Mouse (Mus musculus) brain, adult 2 months (tissue): ENCODE data around the gene Prrc2a.

Experiments used
- DNase-seq: peaks from one replicate; pipeline ENCODE4 v3.0.0; 2011; ENCODE audit warnings: low read depth, low spot score

Gene Prrc2a

DNA sequence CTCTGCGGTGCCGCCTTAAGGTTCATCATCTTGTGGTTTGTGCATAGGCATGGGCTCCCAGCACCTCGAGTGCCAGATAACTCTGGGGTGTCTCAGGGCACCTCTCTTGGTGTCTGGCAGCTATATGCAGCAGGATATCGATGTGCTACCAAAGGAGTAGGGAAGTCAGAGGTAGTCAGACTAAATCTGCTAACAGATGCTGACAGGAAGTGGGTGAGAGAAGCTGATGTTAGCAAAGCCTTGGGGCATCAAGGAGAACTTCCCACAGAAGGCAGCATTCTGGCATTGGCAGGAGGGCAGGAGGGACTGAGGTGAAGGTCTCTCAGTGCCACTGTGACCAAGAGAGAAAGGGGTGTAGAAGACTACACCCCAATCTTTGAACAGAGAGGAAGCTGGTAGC, 25.4 kb upstream of the Prrc2a start:
- no peak for DNase-seq

DNA sequence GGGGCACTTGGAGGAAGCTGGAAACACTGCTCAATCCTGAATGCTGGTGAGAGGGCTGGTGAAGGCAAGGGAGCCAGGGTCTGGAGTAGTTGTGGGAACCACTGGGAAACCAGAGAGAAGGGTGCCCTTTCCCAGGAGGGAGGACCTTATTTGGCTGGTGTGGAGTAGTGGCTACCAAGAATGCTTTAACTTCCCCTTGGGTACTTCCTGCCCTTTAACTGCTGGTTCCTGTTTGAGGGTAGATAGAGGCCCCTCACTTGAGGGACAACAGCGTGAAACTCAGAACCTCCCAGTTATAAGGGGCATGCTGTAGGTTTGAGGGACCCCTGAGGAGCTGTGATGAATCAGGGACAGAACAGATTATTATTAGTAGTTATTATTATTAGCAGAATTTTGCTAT, 24.5 kb upstream of the Prrc2a start:
- DNase-seq = no peak

GRCm38 (mm10) chr17:35187959-35188610, 23.4 kb upstream of the Prrc2a start, which contains the start of gene Lst1:
Lst1 (minus strand) TSS chr17:35188439.
- no peak for DNase-seq

GRCm38 (mm10) chr17:35187345-35187744, 22.6 kb upstream of the Prrc2a start:
- DNase-seq = no peak

DNA sequence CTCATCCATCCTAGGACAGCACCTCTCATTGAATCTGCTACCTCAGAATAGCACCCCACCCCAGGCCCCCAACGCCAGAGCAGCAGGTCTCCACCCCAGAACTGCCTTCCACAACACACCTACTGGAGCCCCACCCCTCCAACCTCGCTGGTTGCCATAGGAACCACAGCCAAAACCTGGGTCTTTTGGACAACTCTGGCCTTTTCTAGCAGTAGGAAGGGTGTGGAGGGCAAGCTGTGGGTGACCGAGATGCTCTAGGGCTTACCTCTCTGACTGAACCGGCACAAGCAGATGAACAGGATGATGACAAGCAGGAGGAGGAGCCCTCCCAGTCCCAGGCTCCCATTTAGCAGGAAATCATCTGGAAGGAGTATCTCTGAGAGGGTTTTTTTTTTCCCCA, 22.0 kb upstream of the Prrc2a start:
- peak; percentile 35 for DNase-seq

GRCm38 (mm10) chr17:35185639-35186611, 21.2 kb upstream of the Prrc2a start:
- DNase-seq = no peak

- DNase-seq = no peak
Observed at GRCm38 (mm10) chr17:35180093-35180492, 15.4 kb upstream of the Prrc2a start.

DNA sequence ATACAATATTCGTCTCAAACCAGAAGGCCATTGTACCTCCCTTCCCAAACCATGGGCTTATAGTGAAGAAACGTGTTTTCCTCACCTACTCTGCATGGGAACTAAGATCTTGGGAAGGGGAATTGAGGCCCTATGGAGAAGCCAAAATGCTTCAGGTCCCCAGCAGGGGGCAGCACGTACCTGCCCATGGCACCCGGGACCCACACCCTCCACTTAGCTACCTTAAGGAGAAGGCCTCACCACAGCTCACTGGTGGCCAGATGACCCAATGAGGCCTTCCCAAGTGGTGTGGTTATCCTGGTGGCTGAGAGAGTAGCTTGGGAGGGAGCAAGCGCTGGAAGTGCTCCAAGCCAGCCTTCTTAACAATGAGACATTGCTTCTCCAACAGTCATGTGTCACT, 13.8 kb upstream of the Prrc2a start:
- peak; percentile 75 for DNase-seq

DNA sequence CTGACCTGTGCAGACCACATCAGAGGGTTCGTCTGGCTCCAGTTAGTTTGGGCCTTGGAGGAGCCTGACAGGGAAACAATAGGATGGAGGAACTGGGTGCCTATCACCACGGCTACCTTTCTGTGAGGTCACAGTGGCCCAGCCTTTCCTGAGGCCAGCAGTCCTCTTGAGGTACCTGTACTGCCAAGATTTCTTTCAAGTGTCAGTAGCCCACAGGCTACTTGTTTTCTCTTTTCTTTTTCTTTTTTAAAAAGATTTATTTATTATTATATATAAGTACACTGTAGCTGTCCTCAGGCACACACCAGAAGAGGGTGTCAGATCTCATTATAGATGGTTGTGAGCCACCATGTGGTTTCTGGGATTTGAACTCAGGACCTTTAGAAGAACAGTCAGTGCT, 11.3 kb upstream of the Prrc2a start, which contains the start of gene Aif1:
Aif1 (minus strand) TSS at position 101 of the 400 bp plus-strand sequence.
- DNase-seq = no peak

DNA sequence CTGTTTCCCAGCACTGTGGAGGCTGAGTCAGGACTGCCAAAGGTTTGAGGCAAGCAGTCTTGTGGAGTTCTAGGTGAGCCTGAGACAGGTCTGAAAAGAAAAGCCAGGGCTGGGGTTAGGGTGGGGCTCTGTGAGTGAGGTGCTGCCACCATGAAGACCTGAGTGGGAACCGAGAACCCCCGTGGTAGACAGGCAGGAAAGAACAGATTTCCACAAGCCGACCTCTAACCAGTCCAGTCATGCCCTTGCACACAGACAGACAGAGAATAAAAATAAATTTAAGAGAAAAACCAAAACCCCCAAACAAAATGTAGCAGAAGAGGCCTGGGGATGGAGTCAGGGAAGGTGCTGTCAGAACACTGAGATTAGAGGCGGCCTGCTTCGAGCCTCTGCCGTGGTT, 10.7 kb upstream of the Prrc2a start:
- no peak for DNase-seq

GRCm38 (mm10) chr17:35174201-35174977, 9.7 kb upstream of the Prrc2a start:
- DNase-seq = no peak

- DNase-seq = no peak
Observed at GRCm38 (mm10) chr17:35173329-35173728, 8.6 kb upstream of the Prrc2a start.

GRCm38 (mm10) chr17:35172445-35173234, 7.9 kb upstream of the Prrc2a start:
- DNase-seq = peak; percentile 84

DNA sequence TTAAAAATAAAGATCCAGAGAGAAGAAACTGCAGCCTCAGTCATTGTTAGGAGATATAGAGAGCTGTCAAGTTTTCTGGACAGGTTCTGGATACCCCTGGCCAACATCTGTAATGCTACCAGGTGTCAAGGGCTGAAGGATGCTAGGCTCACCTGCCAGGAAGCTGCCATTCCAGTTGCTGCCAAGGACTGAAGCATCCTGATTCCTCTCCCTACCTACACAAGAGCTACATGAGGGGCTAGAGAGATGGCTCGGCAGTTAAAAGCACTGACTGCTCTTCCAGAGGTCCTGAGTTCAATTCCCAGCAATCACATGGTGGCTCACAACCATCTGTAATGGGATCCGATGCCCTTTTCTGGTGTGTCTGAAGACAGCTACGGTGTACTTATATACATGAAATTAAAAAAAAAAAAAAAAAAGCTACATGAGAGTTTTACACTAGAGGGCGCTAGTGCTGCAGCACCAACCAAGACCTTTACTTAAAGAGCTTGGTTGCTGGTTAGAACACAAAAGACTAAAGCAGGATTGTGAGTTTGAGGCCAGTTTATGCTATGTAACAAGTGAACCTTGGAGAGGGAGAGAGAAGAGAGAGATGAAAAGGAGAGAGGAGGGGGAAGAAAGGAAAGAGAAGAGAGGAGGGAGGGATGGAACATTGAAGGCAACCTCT, 4.0 kb upstream of the Prrc2a start:
- peak; percentile 88 for DNase-seq

DNA sequence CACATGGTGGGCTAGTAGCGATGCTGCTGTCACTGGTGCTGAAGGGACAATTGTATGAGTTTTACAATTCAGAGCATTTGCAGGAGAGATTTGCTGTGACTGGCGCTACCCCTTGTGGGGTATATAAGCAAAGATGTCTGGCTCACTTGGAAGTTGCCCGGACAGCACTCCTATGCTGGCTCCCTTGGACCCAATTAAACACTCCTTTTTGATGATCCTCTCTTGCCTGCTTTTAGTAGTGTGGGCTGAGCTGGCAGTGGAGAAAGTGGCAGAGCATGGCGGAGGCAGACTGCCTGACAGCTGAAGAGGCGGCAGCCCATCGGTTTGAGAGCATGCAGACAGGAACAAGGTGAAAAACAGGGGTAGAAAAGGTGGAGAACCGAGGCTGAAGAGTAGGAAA, 3.1 kb upstream of the Prrc2a start:
- peak; percentile 60 for DNase-seq

GRCm38 (mm10) chr17:35166352-35167035, 1.8 kb upstream of the Prrc2a start:
- DNase-seq = peak; percentile 90

GRCm38 (mm10) chr17:35165451-35166155, 906 bp upstream of the Prrc2a start:
- no peak for DNase-seq

DNA sequence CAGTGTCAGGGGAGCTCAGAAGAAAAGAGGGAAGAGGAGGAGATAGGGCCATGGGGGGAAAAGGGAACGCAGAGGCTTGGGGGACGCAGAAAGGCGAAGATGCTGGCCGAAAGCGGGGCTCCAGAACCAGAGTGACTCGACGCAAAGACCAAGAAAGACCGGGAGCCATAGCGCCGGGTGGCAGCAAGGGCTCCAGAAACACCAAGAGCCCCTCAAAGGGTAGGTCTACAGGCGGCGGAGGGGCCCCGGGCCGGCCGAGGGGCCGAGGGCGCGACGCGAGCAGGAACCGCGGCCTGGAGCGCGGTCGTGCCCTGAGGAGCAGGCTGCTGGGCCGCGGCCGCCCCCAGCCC, 504 bp downstream of the Prrc2a start:
- DNase-seq = no peak

DNA sequence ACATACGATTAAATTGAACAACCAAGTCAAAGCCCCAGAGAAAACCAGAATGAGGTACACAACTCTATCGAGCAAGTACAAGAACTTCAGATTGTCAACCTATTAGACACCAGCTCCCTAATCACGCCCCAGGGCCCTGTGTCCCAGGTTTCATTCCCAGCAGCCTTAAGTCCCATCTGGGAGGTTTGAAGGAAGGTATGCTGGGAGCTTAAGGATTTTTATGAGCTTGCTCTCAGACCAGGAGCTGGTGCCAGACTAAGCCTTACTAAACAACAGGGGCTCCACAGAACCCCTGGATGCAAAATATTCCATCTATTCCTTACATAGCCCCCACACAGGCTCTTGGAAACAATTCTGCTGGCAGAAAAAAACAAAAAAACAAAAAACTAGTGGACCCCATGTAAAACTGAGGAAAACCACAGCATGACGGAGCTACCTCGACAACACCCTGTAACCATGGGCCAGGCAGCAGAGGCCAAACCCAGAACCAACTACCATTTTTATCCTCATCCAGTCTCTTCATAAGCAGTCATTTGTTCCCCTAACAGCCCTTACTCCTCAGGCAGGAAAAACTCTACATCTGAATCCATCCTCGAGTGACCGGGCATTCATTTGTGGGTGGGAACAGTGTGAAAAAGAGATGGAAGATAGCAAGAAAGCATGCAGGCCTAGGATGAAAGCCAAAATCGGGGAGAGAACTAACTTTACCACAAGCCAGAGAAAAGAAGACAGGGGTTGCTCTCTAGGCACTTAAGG, 1.2 kb downstream of the Prrc2a start:
- no peak for DNase-seq
